Mouse (Mus musculus): Measurements from ENCODE around the gene Ube2e1.
A peak's percentile ranks its signal among the peaks of the same experiment; 100 is the strongest.

- TF ChIP-seq CTCF (IDR thresholded peaks at IDR 0.05; ENCODE audit: low read depth) (peak; percentile 45), EP300 (optimal IDR thresholded peaks at IDR 0.05) (no peak)
These were observed 31.0 kb downstream of the Ube2e1 start for GRCm38 (mm10) chr14:18300676-18301075.

Data from stomach, postnatal 0 days (tissue).